ENCODE assay signal across 8 mouse cellular contexts in the genomic region with DNA sequence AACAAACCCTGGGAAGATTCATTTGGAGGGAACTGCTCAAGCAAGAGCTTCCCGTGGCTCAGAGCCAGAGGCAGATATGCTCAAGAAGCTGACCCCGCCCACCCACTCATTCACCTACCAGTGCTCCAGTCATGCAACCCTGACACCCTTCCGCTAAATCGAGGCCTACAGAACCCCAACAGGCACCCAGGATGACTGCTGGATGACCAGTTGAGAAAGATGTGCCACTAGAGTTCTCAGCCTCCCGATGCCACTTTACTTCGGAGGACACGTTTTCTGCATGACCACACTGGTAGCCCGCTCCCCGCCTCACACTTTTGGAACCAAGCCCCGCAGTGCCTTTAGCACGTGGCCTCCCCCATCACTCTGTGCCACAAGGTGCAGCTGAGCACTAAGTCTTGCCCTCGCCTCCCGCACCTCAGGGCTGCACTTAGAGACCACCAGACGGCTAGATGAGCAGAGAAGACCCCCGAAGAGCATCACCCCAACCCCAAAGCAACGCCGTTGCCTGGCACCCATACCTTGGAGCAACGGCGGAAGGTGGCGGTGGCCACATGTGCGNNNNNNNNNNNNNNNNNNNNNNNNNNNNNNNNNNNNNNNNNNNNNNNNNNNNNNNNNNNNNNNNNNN. TPM values are rescaled to one million over a fixed set of nuclear protein-coding genes. Genes with fewer than 3 reads are reported as not detected.
DNase-seq lines count a peak whose midpoint lies in the region; ATAC-seq and TF ChIP-seq lines count a peak whose summit lies in the region.

No protein-coding gene starts in this region.

- H3K27me3 ChIP-seq in heart, embryonic 11.5 days (ENCODE audit: control insufficient read depth, insufficient read depth, low read length) = peaks cover 45% of the 10 kb centered on the region
- H3K27me3 ChIP-seq in hindbrain, embryonic 16.5 days (replicated peaks; ENCODE audit: control insufficient read depth, insufficient read depth, low read length) = peaks cover 10% of the 10 kb centered on the region
- peaks cover 36% of the 10 kb centered on the region for H3K27me3 ChIP-seq in midbrain, embryonic 13.5 days

- no peak for TF ChIP-seq CTCF in brain, embryonic 14.5 days (IDR thresholded peaks at IDR 0.05; ENCODE audit: borderline replicate concordance, extremely low read depth, insufficient read depth, insufficient read length)

- 27% methylated on average over 21 of the region's 21 CpGs for WGBS in heart, embryonic 11.5 days (ENCODE audit: insufficient replicate concordance)
- WGBS in hindbrain, embryonic 16.5 days = 17% methylated on average over 21 of the region's 21 CpGs
- 23% methylated on average over 21 of the region's 21 CpGs for WGBS in midbrain, embryonic 13.5 days

- DNase-seq in heart, adult 11 months = no peak
- peak; percentile 22 for DNase-seq in brain, embryonic 14.5 days (ENCODE audit: low read depth)
- no peak for DNase-seq in thymus, postnatal 0 days (ENCODE audit: low spot score)
- no peak for DNase-seq in cerebellum, adult 8-10 months
- no peak for DNase-seq in right cerebral cortex, postnatal 25 days

- peak overlapping the region; percentile 43; the same call in 1 of the 2 replicates for H3K9ac ChIP-seq in heart, embryonic 11.5 days (ENCODE audit: low read depth, low read length)
- H3K9ac ChIP-seq in hindbrain, embryonic 16.5 days (ENCODE audit: low read depth, low read length) = peak overlapping the region; percentile 66
- H3K9ac ChIP-seq in midbrain, embryonic 13.5 days (replicated peaks) = peak overlapping the region; percentile 66

- TF ChIP-seq POLR2A in brain, embryonic 14.5 days (IDR thresholded peaks at IDR 0.05; ENCODE audit: borderline replicate concordance, extremely low read depth, insufficient read depth, insufficient read length, poor library complexity, severe bottlenecking) = no peak

- H3K36me3 ChIP-seq in heart, embryonic 11.5 days (ENCODE audit: control insufficient read depth, insufficient read depth, low read length) = no peaks in the 10 kb centered on the region
- H3K36me3 ChIP-seq in hindbrain, embryonic 16.5 days (ENCODE audit: control insufficient read depth, insufficient read depth, low read length) = no peaks in the 10 kb centered on the region
- H3K36me3 ChIP-seq in midbrain, embryonic 13.5 days = no peaks in the 10 kb centered on the region

- H3K4me2 ChIP-seq in heart, embryonic 11.5 days = peak overlapping the region; percentile 69
- peak overlapping the region; percentile 90 for H3K4me2 ChIP-seq in hindbrain, embryonic 16.5 days (ENCODE audit: low read length)
- peak overlapping the region; percentile 80 for H3K4me2 ChIP-seq in midbrain, embryonic 13.5 days (replicated peaks)

- H3K4me1 ChIP-seq in heart, embryonic 11.5 days (ENCODE audit: control insufficient read depth, insufficient read depth, low read length) = peaks cover 13% of the 10 kb centered on the region
- H3K4me1 ChIP-seq in hindbrain, embryonic 16.5 days (ENCODE audit: control insufficient read depth, insufficient read depth, low read depth, low read length) = peaks cover 10% of the 10 kb centered on the region
- H3K4me1 ChIP-seq in midbrain, embryonic 13.5 days (replicated peaks) = peaks cover 15% of the 10 kb centered on the region

- H3K9me3 ChIP-seq in heart, embryonic 11.5 days (replicated peaks; ENCODE audit: control insufficient read depth, low read length) = no peaks in the 10 kb centered on the region
- no peaks in the 10 kb centered on the region for H3K9me3 ChIP-seq in hindbrain, embryonic 16.5 days (ENCODE audit: control insufficient read depth, low read length)
- no peaks in the 10 kb centered on the region for H3K9me3 ChIP-seq in midbrain, embryonic 13.5 days

- no peak overlapping the region for H3K27ac ChIP-seq in heart, embryonic 11.5 days (ENCODE audit: low read depth, low read length)
- no peak overlapping the region; the same call in 1 of the 2 replicates for H3K27ac ChIP-seq in hindbrain, embryonic 16.5 days (ENCODE audit: low read depth, low read length)
- H3K27ac ChIP-seq in midbrain, embryonic 13.5 days = no peak overlapping the region

- ATAC-seq in heart, embryonic 11.5 days (replicated peaks; ENCODE audit: insufficient number of reproducible peaks, low FRiP score, low TSS enrichment) = no peak
- ATAC-seq in hindbrain, embryonic 16.5 days = peak; percentile 24; the same call in 1 of the 2 replicates
- ATAC-seq in midbrain, embryonic 13.5 days = 0 out of 2 replicates have a peak, but pooled peaks have one; percentile 16

- H3K4me3 ChIP-seq in heart, embryonic 11.5 days (ENCODE audit: low read depth, low read length) = peak overlapping the region; percentile 39
- H3K4me3 ChIP-seq in hindbrain, embryonic 16.5 days (ENCODE audit: low read length) = peak overlapping the region; percentile 50
- H3K4me3 ChIP-seq in midbrain, embryonic 13.5 days (replicated peaks) = peak overlapping the region; percentile 44

RNA-seq across cellular contexts. Expression of gene Pcsk9, which starts 0.8 kb away (rescaled TPM):
- 0.35 and 0.92 TPM in 2 replicates for polyA plus RNA-seq in heart, embryonic 11.5 days (2014; fragmentation: Nextera tagmentation; extraction: Ambion mirVana)
- polyA plus RNA-seq in brain, embryonic 14.5 days (2012; rRNA removed) = 2.3 and 3.5 TPM in 2 replicates
- polyA plus RNA-seq in hindbrain, embryonic 16.5 days (2015; fragmentation: Nextera tagmentation; extraction: Ambion mirVana) = 11.2 and 11.4 TPM in 2 replicates
- polyA plus RNA-seq in midbrain, embryonic 13.5 days (2015; fragmentation: Nextera tagmentation; extraction: Ambion mirVana) = 1.4 TPM in 2 replicates
- 0.68 and 1.1 TPM in 2 replicates for polyA plus RNA-seq in thymus, postnatal 0 days (2015; fragmentation: Nextera tagmentation; extraction: Ambion mirVana)

RNA-seq across cellular contexts. Expression of gene Bsnd, which starts 28.8 kb away (rescaled TPM):
- polyA plus RNA-seq in heart, embryonic 11.5 days (2014; fragmentation: Nextera tagmentation; extraction: Ambion mirVana) = not detected in 2 replicates
- polyA plus RNA-seq in brain, embryonic 14.5 days (2012; rRNA removed) = not detected in 2 replicates
- not detected in 2 replicates for polyA plus RNA-seq in hindbrain, embryonic 16.5 days (2015; fragmentation: Nextera tagmentation; extraction: Ambion mirVana)
- not detected in 2 replicates for polyA plus RNA-seq in midbrain, embryonic 13.5 days (2015; fragmentation: Nextera tagmentation; extraction: Ambion mirVana)
- polyA plus RNA-seq in thymus, postnatal 0 days (2015; fragmentation: Nextera tagmentation; extraction: Ambion mirVana) = 0.08 and 0.16 TPM in 2 replicates
